Mouse (Mus musculus): ENCODE results near the gene Arid1b. TPM values are rescaled to one million over a fixed set of nuclear protein-coding genes. Genes with fewer than 3 reads are reported as not detected.

Gene Arid1b
- total and polyA plus RNA-seq, 3 experiments, result 6.1 to 12.4 (median 9.7) TPM

GRCm38 (mm10) chr17:5004266-5004665 lies 10.1 kb downstream of the Arid1b start:
- Histone ChIP-seq H3K27ac (ENCODE audit: insufficient read depth, low read depth) (no peak overlapping the region), H3K36me3 (replicated peaks in 1 of 2; ENCODE audit: control insufficient read depth in 1 of 2, insufficient read depth in 1 of 2, low read length in 1 of 2) (peaks cover 0 to 16% of the 10 kb centered on the region in 2 experiments), H3K4me3 (replicated peaks in 1 of 3; ENCODE audit: low read depth in 2 of 3, low read length in 2 of 3, poor library complexity in 1 of 3) (no peak overlapping the region), H3K9ac (ENCODE audit: insufficient read depth, low read depth) (no peak overlapping the region), H3K4me1 (ENCODE audit: control insufficient read depth in 1 of 2, insufficient read depth in 2 of 2) (peaks cover 33 to 89% of the 10 kb centered on the region in 2 experiments), H3K27me3 (replicated peaks) (no peaks in the 10 kb centered on the region), H3K79me2 (replicated peaks; ENCODE audit: control insufficient read depth, extremely low read depth, insufficient read depth, poor library complexity, severe bottlenecking) (peaks cover 30% of the 10 kb centered on the region), H3K4me2 (ENCODE audit: insufficient read depth, low read depth, poor library complexity, severe bottlenecking) (0 out of 2 replicates have a peak overlapping the region, but pooled peaks have one; percentile 22), H3K9me3 (replicated peaks; ENCODE audit: low read length) (no peaks in the 10 kb centered on the region)
- dilution Hi-C loops (cut with MboI; ENCODE audit: extremely low pct_ligation_motif_present, extremely low pct_unique_long_range_greater_than_20kb, low sequenced_read_pairs) (no loop called here), in situ Hi-C loops (cut with MboI; ENCODE audit: low pct_ligation_motif_present, low pct_unique_long_range_greater_than_20kb, low sequenced_read_pairs) (no loop called here)
- TF ChIP-seq MAFK (IDR thresholded peaks at IDR 0.05; ENCODE audit: insufficient replicate concordance, low read length) (no peak), ZMIZ1 (IDR thresholded peaks at IDR 0.05; ENCODE audit: low read depth, low read length) (no peak), CTCF (conservative IDR thresholded peaks at IDR 0.05 in 1 of 2, IDR thresholded peaks at IDR 0.05 in 1 of 2; ENCODE audit: low read depth in 2 of 2, low read length in 2 of 2) (no peak)
- no peak for DNase-seq (ENCODE audit: extremely low read depth)

GRCm38 (mm10) chr17:5004706-5005105 lies 10.6 kb downstream of the Arid1b start:
- in situ Hi-C loops (cut with MboI; ENCODE audit: low pct_ligation_motif_present, low pct_unique_long_range_greater_than_20kb, low sequenced_read_pairs), result no loop called here
- Histone ChIP-seq H3K4me1 (ENCODE audit: control insufficient read depth in 1 of 2, insufficient read depth in 2 of 2) (peaks cover 34 to 91% of the 10 kb centered on the region in 2 experiments), H3K9me3 (replicated peaks; ENCODE audit: low read length) (no peaks in the 10 kb centered on the region), H3K9ac (ENCODE audit: insufficient read depth, low read depth) (no peak overlapping the region), H3K79me2 (replicated peaks; ENCODE audit: control insufficient read depth, extremely low read depth, insufficient read depth, poor library complexity, severe bottlenecking) (peaks cover 28% of the 10 kb centered on the region), H3K27ac (ENCODE audit: insufficient read depth, low read depth) (no peak overlapping the region), H3K4me3 (replicated peaks in 1 of 3; ENCODE audit: low read depth in 2 of 3, low read length in 2 of 3, poor library complexity in 1 of 3) (no peak overlapping the region), H3K27me3 (replicated peaks) (no peaks in the 10 kb centered on the region), H3K4me2 (ENCODE audit: insufficient read depth, low read depth, poor library complexity, severe bottlenecking) (peak overlapping the region; percentile 22), H3K36me3 (replicated peaks in 1 of 2; ENCODE audit: control insufficient read depth in 1 of 2, insufficient read depth in 1 of 2, low read length in 1 of 2) (peaks cover 0 to 18% of the 10 kb centered on the region in 2 experiments)
- dilution Hi-C loops (cut with MboI; ENCODE audit: extremely low pct_ligation_motif_present, extremely low pct_unique_long_range_greater_than_20kb, low sequenced_read_pairs), result no loop called here
- no peak for DNase-seq (ENCODE audit: extremely low read depth)
- TF ChIP-seq EP300 (IDR thresholded peaks at IDR 0.05; ENCODE audit: low read length) (0 out of 2 replicates have a peak, but pooled peaks have one; percentile 34), POLR2A (IDR thresholded peaks at IDR 0.05; ENCODE audit: low read depth, low read length) (no peak)

- H3K27me3 ChIP-seq (replicated peaks), result no peaks in the 10 kb centered on the region
- H3K4me3 ChIP-seq (replicated peaks in 1 of 3; ENCODE audit: low read depth in 2 of 3, low read length in 2 of 3, poor library complexity in 1 of 3), result no peak overlapping the region
- H3K4me1 ChIP-seq (ENCODE audit: control insufficient read depth in 1 of 2, insufficient read depth in 2 of 2), result peaks cover 34 to 92% of the 10 kb centered on the region in 2 experiments
- TF ChIP-seq EP300 (IDR thresholded peaks at IDR 0.05; ENCODE audit: low read length) (no peak), RCOR1 (conservative IDR thresholded peaks at IDR 0.05; ENCODE audit: low read depth, low read length) (no peak), MAFK (IDR thresholded peaks at IDR 0.05; ENCODE audit: insufficient replicate concordance, low read length) (no peak), JUN (IDR thresholded peaks at IDR 0.05; ENCODE audit: insufficient read depth, low read depth, low read length) (no peak), ETS1 (conservative IDR thresholded peaks at IDR 0.05; ENCODE audit: low read depth, low read length) (no peak), TCF12 (IDR thresholded peaks at IDR 0.05; ENCODE audit: low read depth, low read length) (no peak), MXI1 (IDR thresholded peaks at IDR 0.05; ENCODE audit: low read depth, low read length) (no peak), CHD1 (IDR thresholded peaks at IDR 0.05; ENCODE audit: low read depth, low read length) (no peak), SIN3A (IDR thresholded peaks at IDR 0.05; ENCODE audit: low read length) (no peak), ELF1 (IDR thresholded peaks at IDR 0.05; ENCODE audit: low read depth, low read length) (no peak), RAD21 (IDR thresholded peaks at IDR 0.05; ENCODE audit: low read depth, low read length) (no peak)
- no peak overlapping the region for H3K27ac ChIP-seq (ENCODE audit: insufficient read depth, low read depth)
- dilution Hi-C loops (cut with MboI; ENCODE audit: extremely low pct_ligation_motif_present, extremely low pct_unique_long_range_greater_than_20kb, low sequenced_read_pairs), result no loop called here
- H3K9me3 ChIP-seq (replicated peaks; ENCODE audit: low read length), result no peaks in the 10 kb centered on the region
- DNase-seq (ENCODE audit: extremely low read depth), result no peak
- H3K9ac ChIP-seq (ENCODE audit: insufficient read depth, low read depth), result no peak overlapping the region
- H3K79me2 ChIP-seq (replicated peaks; ENCODE audit: control insufficient read depth, extremely low read depth, insufficient read depth, poor library complexity, severe bottlenecking), result peaks cover 24% of the 10 kb centered on the region
- H3K36me3 ChIP-seq (replicated peaks in 1 of 2; ENCODE audit: control insufficient read depth in 1 of 2, insufficient read depth in 1 of 2, low read length in 1 of 2), result peaks cover 0 to 20% of the 10 kb centered on the region in 2 experiments
- H3K4me2 ChIP-seq (ENCODE audit: insufficient read depth, low read depth, poor library complexity, severe bottlenecking), result no peak overlapping the region
- in situ Hi-C loops (cut with MboI; ENCODE audit: low pct_ligation_motif_present, low pct_unique_long_range_greater_than_20kb, low sequenced_read_pairs), result no loop called here
These were observed 11.2 kb downstream of the Arid1b start for GRCm38 (mm10) chr17:5005285-5005684.

Measured in CH12.LX (cell line).